Mouse (Mus musculus) kidney, adult 2 months (tissue): Measurements from ENCODE around the gene Zfp217.

ENCODE experiments used
- CTCF ChIP-seq: fragments of 200-500 bp; conservative IDR thresholded peaks from 2 replicates; pipeline ENCODE4 v1.5.1; 2011; ENCODE audit warnings: low read depth, mild to moderate bottlenecking, control low read depth, low read length, moderate library complexity, mixed read lengths; ENCODE audit not compliant: insufficient read depth, insufficient read length
- POLR2A ChIP-seq: fragments of 200-500 bp; IDR thresholded peaks from one replicate; pipeline ENCODE4 v1.6.1; 2011; ENCODE audit warnings: low read depth, low read length, control low read depth

GRCm38 (mm10) chr2:170129248-170129922 is 18.5 kb downstream of the Zfp217 start:
- TF ChIP-seq CTCF (no peak), POLR2A (no peak)
